Mouse (Mus musculus): Measurements from ENCODE around the gene Rabgef1. TPM values are rescaled to one million over a fixed set of nuclear protein-coding genes. Genes with fewer than 3 reads are reported as not detected.

Rabgef1 gene
- polyA plus RNA-seq, 1 experiment from 2014 or later = 31.2 TPM

DNA sequence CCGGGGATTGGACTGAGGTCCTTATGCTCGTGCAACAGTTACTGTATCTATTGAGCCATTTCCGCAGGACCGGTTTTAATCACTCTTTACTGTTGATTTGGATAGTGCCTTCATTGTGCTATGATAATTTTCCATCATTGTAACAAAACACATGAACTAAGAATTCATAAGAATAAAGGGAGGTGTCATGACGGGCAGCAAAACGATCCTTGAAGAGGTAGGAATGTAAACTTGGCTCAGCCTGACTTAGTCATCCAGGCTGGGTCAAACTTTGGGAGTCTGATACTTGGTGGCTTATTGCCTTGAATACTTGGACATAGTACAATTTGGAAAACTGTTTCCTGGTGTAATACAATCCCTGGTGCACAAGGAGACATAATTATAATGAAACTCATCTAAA is 13.7 kb downstream of the Rabgef1 start:
- no peak overlapping the region for H3K4me3 ChIP-seq (ENCODE audit: inconsistent target)
- 95% methylated on average over 6 of the region's 6 CpGs for WGBS (ENCODE audit: missing documents)
- peaks cover 75% of the 10 kb centered on the region for H3K79me2 ChIP-seq (ENCODE audit: inconsistent target)
- peaks cover 19% of the 10 kb centered on the region for H3K36me3 ChIP-seq (ENCODE audit: inconsistent target)
- H3K27ac ChIP-seq = no peak overlapping the region

DNA sequence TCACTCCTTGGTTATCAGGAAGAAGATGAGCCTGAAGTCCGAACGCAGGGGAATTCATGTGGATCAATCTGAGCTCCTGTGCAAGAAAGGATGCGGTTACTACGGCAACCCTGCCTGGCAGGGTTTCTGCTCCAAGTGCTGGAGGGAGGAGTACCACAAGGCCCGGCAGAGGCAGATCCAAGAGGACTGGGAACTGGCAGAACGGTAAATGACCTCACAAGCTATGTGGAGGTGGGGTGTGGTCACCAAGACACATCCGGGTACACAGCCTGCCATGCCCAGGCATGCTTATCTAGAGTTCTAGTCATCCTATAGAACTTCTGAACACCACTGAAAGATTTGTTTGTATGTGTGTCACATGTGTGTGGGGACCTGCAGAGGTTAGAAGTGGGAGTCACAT is 15.8 kb downstream of the Rabgef1 start:
- H3K36me3 ChIP-seq (ENCODE audit: inconsistent target) = peaks cover 36% of the 10 kb centered on the region
- peaks cover 54% of the 10 kb centered on the region for H3K79me2 ChIP-seq (ENCODE audit: inconsistent target)
- 94% methylated on average over 6 of the region's 7 CpGs for WGBS (ENCODE audit: missing documents)
- no peak overlapping the region for H3K27ac ChIP-seq
- H3K4me3 ChIP-seq (ENCODE audit: inconsistent target) = no peak overlapping the region

DNA sequence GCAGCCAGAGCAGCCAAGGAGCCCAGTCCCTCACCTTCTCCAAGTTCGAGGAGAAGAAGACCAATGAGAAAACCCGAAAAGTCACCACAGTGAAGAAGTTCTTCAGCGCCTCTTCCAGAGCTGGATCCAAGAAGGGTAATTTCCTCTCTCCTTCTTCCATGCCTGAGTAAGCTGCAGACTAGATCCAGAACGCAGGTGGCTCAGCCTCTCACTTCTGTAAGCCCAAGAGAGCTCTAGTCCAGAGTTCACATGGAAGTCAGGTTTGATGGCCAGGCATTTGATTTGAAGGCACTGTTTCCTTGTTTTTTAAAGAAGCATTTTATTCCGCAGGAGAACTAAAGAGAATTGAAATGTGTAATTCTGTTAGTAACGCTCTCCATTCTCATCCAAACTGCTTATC is 19.3 kb downstream of the Rabgef1 start:
- no peak overlapping the region for H3K4me3 ChIP-seq (ENCODE audit: inconsistent target)

DNA sequence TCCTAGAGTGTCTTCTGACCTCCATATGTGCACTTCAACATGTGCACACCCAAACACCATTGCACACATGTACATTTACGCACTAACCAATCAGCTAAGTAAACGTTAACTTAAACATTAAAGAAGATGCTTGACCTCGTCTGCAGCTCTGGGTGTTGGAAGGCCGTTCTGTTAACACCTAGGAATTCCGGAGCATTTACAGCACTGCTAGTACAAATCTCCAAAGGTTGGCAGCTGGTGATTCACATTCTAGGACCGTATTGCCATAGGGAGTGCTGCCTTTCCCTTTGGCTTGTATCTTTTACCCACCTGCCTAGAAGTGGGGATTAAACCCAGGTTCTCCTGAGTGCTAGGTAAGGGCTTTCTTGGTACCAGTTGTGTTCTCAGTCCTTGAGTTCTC is 20.3 kb downstream of the Rabgef1 start:
- H3K4me3 ChIP-seq (ENCODE audit: inconsistent target) = no peak overlapping the region
- 97% methylated on average over 6 of the region's 6 CpGs for WGBS (ENCODE audit: missing documents)
- peaks cover 18% of the 10 kb centered on the region for H3K79me2 ChIP-seq (ENCODE audit: inconsistent target)
- H3K36me3 ChIP-seq (ENCODE audit: inconsistent target) = peaks cover 45% of the 10 kb centered on the region
- no peak overlapping the region for H3K27ac ChIP-seq

More for the DNA sequence above, 19.3 kb downstream of the Rabgef1 start:
- Histone ChIP-seq H3K79me2 (ENCODE audit: inconsistent target) (peaks cover 28% of the 10 kb centered on the region), H3K27ac (no peak overlapping the region), H3K36me3 (ENCODE audit: inconsistent target) (peaks cover 45% of the 10 kb centered on the region)
- 90% methylated on average over 6 of the region's 6 CpGs for WGBS (ENCODE audit: missing documents)

DNA sequence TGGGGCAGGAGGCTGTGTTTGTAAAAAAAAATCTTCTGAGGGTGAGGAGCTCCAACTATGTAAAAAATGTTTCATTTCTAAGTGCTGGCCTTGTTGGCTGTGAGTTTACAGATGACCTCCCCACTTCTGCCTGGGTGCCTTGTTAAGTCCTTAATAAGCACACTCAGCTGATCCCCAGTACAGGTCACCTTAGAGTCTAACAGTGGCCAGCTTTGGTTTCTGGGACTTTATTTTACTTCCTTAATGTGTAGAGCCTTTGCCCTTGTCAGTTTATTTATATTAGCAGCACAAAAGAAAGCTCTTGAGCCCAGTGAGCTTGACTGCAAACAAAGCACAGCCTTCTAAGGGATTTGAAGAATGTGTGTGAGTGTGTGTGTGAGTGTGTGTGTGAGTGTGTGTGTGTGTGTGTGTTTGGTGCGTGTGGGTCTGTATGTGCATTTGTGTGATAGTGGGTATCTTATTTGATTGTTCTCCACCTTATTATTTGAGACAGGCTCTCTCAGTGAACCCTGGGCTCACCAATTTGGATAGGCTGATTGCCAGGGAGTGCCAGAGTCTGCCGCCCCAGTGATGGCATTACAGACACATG is 20.9 kb downstream of the Rabgef1 start:
- Histone ChIP-seq H3K27ac (no peak overlapping the region), H3K79me2 (ENCODE audit: inconsistent target) (peaks cover 12% of the 10 kb centered on the region), H3K36me3 (ENCODE audit: inconsistent target) (peaks cover 42% of the 10 kb centered on the region), H3K4me3 (ENCODE audit: inconsistent target) (no peak overlapping the region)
- WGBS (ENCODE audit: missing documents) = 100% methylated on average over 2 of the region's 2 CpGs

DNA sequence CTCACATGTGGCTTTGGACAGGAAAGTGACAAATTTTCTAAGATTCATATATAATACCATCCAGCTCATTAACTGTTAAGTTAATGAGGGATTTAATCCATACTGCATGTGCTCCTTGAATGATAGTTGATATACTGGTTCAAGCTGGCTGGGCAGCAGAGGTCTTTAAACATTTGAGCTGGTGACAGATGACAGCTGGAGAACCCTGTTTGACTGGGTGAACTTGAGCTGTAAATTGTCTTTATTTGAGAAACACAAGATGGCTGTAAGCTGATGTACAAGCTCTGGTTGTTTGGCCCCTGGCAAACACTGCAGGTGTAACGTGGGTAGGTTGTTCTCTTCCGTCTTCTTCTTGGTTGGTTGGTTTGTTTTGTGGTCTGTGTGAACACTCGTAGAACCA is 22.2 kb downstream of the Rabgef1 start:
- peaks cover 9% of the 10 kb centered on the region; the same call in 1 of the 2 replicates for H3K79me2 ChIP-seq (ENCODE audit: inconsistent target)
- peaks cover 44% of the 10 kb centered on the region for H3K36me3 ChIP-seq (ENCODE audit: inconsistent target)
- H3K27ac ChIP-seq = no peak overlapping the region
- no peak overlapping the region for H3K4me3 ChIP-seq (ENCODE audit: inconsistent target)
- 92% methylated on average over 3 of the region's 3 CpGs for WGBS (ENCODE audit: missing documents)

DNA sequence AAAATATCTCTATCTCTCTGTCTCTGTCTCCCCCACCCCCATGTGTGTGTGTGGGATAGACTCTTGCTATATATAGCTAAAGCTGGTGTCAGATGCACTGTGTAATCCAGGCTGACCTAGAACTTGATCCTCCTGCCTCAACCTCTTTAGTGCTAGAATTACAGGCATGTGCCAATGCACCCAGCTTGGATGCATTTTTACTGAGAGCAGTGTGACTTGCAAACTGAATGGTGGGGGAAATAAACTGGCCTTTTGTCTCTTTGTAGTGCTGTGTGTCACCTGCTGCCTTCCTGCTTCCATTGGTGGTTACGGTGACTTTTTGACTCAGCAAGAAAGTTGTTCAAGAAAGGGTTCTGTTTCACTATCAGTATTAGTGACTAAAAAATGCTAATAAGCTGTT is 24.7 kb downstream of the Rabgef1 start:
- H3K79me2 ChIP-seq (ENCODE audit: inconsistent target) = peaks cover 13% of the 10 kb centered on the region; the same call in 1 of the 2 replicates
- H3K27ac ChIP-seq = no peak overlapping the region
- H3K36me3 ChIP-seq (ENCODE audit: inconsistent target) = peaks cover 34% of the 10 kb centered on the region; the same call in 1 of the 2 replicates
- H3K4me3 ChIP-seq (ENCODE audit: inconsistent target) = no peak overlapping the region
- WGBS (ENCODE audit: missing documents) = 100% methylated on average over 1 of the region's 1 CpGs

DNA sequence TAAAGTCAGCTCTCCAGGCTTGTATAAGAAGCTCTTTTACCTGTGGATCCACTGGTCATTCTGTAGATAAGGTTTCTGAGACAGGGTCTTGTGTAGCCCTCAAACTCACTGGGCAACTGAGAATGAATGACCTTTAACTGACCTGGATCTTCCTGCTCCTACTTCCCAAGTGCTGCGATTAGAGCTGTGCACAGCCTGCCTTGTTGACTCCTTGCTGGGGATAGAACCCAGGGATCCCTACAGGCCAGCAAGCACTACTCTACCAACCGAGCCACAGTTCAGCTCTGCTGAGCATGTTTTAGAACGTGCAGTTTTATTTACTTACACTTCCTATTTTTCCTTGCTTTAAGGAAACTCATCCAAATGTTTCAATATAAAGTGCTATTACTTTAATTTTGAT is 25.9 kb downstream of the Rabgef1 start:
- peaks cover 25% of the 10 kb centered on the region; the same call in 1 of the 2 replicates for H3K36me3 ChIP-seq (ENCODE audit: inconsistent target)
- H3K79me2 ChIP-seq (ENCODE audit: inconsistent target) = peaks cover 13% of the 10 kb centered on the region; the same call in 1 of the 2 replicates
- no peak overlapping the region for H3K27ac ChIP-seq
- 67% methylated on average over 3 of the region's 3 CpGs for WGBS (ENCODE audit: missing documents)
- H3K4me3 ChIP-seq (ENCODE audit: inconsistent target) = no peak overlapping the region

DNA sequence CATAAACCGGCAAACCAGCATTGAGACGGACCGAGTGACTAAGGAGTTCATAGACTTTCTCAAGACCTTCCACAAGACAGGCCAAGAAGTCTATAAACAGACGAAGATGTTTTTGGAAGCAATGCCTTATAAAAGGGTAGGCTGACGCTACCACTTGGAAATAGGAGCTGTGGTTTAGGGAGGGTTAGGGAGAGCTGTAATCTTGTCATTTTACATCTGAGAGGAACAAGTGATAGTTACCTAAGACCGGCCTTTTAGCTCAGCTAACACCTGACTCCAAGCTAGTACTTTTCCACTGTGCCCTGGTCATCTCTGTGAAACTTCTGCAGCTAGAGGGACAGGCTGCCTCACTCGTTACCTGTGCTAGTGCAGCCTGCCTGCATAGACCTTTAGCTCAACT is 26.4 kb downstream of the Rabgef1 start:
- Histone ChIP-seq H3K27ac (no peak overlapping the region), H3K36me3 (ENCODE audit: inconsistent target) (peaks cover 19% of the 10 kb centered on the region; the same call in 1 of the 2 replicates), H3K79me2 (ENCODE audit: inconsistent target) (peaks cover 13% of the 10 kb centered on the region; the same call in 1 of the 2 replicates), H3K4me3 (ENCODE audit: inconsistent target) (no peak overlapping the region)
- WGBS (ENCODE audit: missing documents) = 94% methylated on average over 7 of the region's 7 CpGs

DNA sequence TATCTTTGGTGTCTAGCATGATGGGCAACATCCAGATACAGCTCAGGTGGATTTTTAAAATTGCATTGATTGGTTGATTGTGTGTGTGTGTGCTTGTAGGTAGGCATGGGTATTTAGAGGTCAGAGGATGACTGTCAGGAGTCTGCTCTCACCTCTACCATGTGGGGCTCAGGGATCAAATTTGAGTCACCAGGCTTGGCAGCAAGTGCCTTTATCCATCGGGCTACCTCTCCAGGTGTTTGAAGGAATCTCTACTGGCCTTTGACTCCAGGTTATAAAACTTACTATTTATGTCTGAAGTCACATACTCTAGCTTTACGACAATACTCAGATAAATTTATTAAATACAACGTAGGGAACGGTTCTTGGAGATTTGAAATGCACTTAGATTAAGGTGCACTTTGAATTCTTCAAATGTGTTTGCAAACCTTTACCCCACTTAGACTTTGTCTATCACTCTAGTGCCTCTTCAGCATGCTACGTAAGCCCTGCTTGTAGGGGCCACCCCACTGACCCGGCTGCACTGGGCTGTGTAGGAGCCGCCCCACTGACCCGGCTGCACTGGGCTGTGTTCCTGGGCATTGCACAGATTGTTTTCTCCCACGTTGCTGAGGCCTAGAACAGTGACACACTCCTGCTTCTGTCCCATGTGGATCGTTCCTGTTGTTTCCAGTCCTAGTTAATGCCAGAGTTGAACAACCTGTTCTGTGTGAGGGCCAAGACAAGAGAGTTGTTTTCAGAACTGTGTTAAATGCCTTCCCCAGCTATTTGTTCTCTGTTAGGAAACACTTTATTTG is 28.8 kb downstream of the Rabgef1 start:
- 99% methylated on average over 10 of the region's 10 CpGs for WGBS (ENCODE audit: missing documents)
- Histone ChIP-seq H3K36me3 (ENCODE audit: inconsistent target) (peaks cover 16% of the 10 kb centered on the region; the same call in 1 of the 2 replicates), H3K4me3 (ENCODE audit: inconsistent target) (no peak overlapping the region), H3K27ac (no peak overlapping the region), H3K79me2 (ENCODE audit: inconsistent target) (peaks cover 4% of the 10 kb centered on the region; the same call in 1 of the 2 replicates)

DNA sequence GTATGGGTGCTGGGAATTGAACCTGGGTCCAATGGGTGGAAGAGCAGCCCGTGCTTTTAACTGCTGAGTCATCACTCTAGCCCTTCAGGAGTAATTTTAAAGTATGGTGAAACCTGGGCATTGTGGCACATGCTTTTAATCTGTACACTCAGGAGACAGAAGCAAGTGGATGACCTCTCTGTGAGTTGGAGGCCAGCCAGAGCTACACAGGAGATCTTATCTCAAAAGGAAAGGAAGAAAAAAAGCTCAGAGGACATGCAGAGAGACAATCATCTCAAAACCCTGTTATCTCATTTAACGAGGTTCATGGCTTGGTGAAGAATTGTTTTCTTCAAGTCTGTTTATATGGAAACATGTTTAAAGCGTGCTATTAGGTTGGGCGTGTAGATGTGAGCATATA is 32.4 kb downstream of the Rabgef1 start:
- H3K79me2 ChIP-seq (ENCODE audit: inconsistent target) = peaks cover 12% of the 10 kb centered on the region; the same call in 1 of the 2 replicates
- H3K36me3 ChIP-seq (ENCODE audit: inconsistent target) = peaks cover 15% of the 10 kb centered on the region
- H3K27ac ChIP-seq = no peak overlapping the region
- H3K4me3 ChIP-seq (ENCODE audit: inconsistent target) = no peak overlapping the region
- 82% methylated on average over 4 of the region's 4 CpGs for WGBS (ENCODE audit: missing documents)

DNA sequence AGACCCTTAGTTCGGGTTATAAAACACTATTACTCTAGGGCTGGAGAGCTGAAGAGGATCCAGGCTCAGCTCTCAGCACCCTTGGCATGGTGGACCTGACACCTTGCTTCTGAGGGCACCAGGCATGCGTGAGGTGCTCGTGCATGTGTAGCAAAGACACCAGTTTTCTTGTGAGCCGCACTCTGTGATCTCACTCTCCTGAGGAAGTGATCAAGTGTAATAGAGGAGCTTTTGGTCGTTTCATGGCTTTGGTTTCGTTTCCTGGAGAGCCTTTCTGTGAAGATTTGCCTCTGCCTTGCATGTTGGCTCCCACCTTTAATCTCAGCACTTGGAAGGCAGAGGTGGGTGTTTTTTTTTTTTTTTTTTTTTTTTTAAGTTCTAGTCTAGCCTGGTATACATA is 33.0 kb downstream of the Rabgef1 start:
- H3K27ac ChIP-seq = no peak overlapping the region; the same call in 1 of the 2 replicates
- WGBS (ENCODE audit: missing documents) = 60% methylated on average over 6 of the region's 6 CpGs
- no peak overlapping the region for H3K4me3 ChIP-seq (ENCODE audit: inconsistent target)
- peaks cover 12% of the 10 kb centered on the region; the same call in 1 of the 2 replicates for H3K79me2 ChIP-seq (ENCODE audit: inconsistent target)
- H3K36me3 ChIP-seq (ENCODE audit: inconsistent target) = peaks cover 19% of the 10 kb centered on the region

DNA sequence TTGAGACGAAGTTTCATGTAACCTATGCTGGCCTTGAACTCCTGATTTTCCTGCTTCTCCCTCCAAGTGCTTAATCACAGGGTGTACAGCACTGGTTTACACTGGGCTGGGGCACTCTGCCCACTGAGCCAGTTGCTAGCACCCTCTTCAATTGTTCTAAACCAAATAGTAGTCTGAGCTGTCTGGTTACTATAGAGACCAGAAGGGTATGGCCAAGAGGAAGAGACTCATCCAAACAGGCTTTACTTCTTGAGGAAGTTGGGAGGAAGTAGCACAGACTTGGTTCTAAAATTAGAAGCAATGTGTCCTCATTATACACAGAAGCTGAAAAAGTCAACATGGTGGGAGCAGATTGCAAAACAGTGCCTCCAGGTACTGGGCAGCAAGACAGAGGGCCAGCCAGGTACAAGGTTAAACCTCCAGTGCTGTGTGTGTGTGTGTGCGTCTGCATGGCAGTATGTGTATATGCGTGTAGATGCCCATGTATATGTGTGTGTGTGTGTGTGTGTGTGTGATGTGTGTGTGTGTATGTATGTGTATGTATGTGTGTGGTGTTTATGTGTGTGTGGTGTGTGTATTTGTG is 33.9 kb downstream of the Rabgef1 start:
- no peak overlapping the region for H3K27ac ChIP-seq
- H3K4me3 ChIP-seq (ENCODE audit: inconsistent target) = no peak overlapping the region
- peaks cover 12% of the 10 kb centered on the region; the same call in 1 of the 2 replicates for H3K79me2 ChIP-seq (ENCODE audit: inconsistent target)
- 98% methylated on average over 3 of the region's 3 CpGs for WGBS (ENCODE audit: missing documents)
- H3K36me3 ChIP-seq (ENCODE audit: inconsistent target) = peaks cover 23% of the 10 kb centered on the region

DNA sequence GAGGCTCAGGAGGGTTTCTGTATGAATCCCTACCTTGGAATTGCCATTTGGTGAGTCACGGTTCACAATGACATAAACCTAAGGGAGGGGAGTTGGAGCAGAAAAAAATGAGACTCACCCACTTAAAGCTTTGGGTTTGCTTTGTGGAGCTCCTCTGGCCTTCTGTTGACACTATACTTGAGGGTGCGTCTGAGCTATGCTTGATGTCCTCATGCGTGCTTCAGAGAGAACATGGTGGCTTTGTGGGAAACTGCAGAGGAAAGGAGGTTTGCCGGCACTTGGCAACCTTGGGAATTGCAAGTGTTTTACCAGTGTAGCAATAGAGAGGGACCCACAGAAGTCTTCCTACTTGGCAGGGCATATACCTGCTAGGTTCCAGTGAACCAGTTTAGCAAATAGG is 35.7 kb downstream of the Rabgef1 start:
- Histone ChIP-seq H3K4me3 (ENCODE audit: inconsistent target) (no peak overlapping the region), H3K36me3 (ENCODE audit: inconsistent target) (peaks cover 39% of the 10 kb centered on the region), H3K79me2 (ENCODE audit: inconsistent target) (peaks cover 8% of the 10 kb centered on the region; the same call in 1 of the 2 replicates), H3K27ac (no peak overlapping the region)
- 95% methylated on average over 4 of the region's 4 CpGs for WGBS (ENCODE audit: missing documents)

DNA sequence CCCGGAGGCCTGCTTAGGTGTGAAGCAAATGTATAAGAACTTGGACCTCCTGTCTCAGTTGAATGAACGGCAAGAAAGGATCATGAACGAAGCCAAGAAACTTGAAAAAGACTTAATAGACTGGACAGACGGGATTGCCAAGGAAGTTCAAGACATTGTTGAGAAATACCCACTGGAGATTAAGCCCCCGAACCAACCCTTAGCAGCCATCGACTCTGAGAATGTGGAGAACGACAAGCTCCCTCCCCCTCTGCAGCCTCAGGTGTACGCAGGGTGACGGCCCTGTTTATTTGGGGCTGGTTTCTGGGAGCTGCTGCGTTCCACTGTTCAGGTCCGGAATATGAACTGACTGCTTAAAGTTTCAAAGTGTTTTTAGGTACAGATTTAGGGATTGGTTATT is 41.4 kb downstream of the Rabgef1 start:
- 95% methylated on average over 11 of the region's 11 CpGs for whole genome bisulfite sequencing (ENCODE audit: missing documents)
- Histone ChIP-seq H3K4me3 (ENCODE audit: inconsistent target) (no peak overlapping the region), H3K36me3 (ENCODE audit: inconsistent target) (peaks cover 65% of the 10 kb centered on the region), H3K79me2 (ENCODE audit: inconsistent target) (no peaks in the 10 kb centered on the region), H3K27ac (no peak overlapping the region)

Measured in macrophage (primary cell).